Mouse (Mus musculus): ENCODE measurements around the gene Donson.

- TF ChIP-seq CTCF (IDR thresholded peaks at IDR 0.05; ENCODE audit: insufficient read depth, low read length), result no peak
- peak; percentile 87; the same call in 1 of the 2 replicates for TF ChIP-seq POLR2A (IDR thresholded peaks at IDR 0.05; ENCODE audit: borderline replicate concordance, extremely low read depth, low read depth, low read length)
Observed at GRCm38 (mm10) chr16:91729066-91729482, 40.5 kb upstream of the Donson start, which contains the start of gene Itsn1.
